Mouse (Mus musculus): ENCODE measurements around the gene Taf1b. TPM values are rescaled to one million over a fixed set of nuclear protein-coding genes. Genes with fewer than 3 reads are reported as not detected.

Taf1b gene
- total RNA-seq, 2 experiments from 2014 or later, result 29.2 to 34.6 TPM

- DNase-seq (ENCODE audit: extremely low spot score in 1 of 2, low spot score in 1 of 2), result no peak
These were observed 50.7 kb downstream of the Taf1b start for GRCm38 (mm10) chr12:24548885-24549284.

- DNase-seq (ENCODE audit: extremely low spot score in 1 of 2, low spot score in 1 of 2), result no peak
These were observed 54.4 kb downstream of the Taf1b start for GRCm38 (mm10) chr12:24552531-24552930.

DNA sequence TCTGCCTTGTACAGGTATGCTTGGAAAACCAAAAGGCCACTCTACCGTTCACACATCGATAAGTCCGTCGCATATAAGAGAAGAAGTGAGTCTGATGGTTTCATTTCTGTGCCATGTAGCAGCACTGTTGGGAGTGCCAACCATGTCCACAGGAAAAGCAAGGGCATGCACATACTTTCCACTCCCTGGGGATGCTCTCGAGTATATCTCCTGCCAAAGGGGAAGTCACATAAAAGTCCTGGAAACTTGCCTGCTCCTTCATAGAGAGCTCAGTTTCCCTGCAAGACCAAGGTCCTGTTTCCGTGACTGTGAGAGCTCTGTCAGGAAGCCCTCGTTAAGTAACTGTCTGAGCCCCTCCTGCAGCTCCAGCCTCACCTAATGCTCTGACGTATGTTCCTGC is 57.8 kb downstream of the Taf1b start:
- DNase-seq (ENCODE audit: extremely low spot score in 1 of 2, low spot score in 1 of 2), result no peak

DNA sequence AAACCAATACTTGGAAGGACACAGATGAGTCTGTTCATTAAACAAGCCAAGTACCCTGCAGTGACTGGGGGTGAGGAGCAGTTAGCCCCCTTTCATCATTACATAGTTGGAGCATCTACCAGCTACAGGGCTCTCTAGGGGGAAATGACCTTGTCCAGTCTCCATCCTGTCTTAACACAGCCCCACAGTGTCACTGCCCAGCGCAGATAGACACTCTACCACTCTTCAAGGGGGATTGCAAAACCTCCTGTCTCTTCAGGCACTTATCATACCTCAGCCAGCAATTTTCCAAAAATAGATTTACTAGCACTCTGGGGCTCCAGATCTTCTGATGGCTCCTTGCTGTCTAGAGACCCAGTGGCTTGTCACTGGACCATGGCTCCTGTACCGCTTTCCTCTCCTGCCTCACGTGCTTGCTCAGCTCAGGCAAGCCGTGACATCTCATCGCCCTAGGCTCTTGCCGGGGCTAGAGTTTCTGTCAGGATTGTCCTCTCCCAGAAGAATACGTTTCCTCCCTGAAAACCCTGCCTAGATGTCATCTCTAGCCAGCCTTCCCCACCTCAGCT is 65.3 kb downstream of the Taf1b start:
- DNase-seq (ENCODE audit: extremely low spot score in 1 of 2, low spot score in 1 of 2), result no peak

DNA sequence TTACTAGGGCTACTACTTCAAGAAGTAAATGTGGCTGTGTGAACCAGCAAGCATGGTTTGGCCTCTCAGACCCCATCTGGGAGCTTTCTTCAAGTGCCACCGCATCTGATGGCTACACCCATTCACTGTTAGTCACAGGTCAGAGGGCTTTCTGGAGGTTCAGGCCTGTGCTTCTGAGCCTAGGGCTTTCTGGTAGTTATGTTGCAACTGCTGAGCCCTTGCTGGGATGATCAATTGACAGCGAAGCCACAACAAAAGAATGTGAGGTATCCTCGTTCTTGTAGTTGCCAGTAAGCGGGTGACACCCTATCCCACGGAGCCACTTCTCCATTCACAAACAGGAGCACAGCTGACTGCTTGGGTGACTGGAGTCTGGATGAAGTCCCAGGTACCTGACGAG is 67.2 kb downstream of the Taf1b start:
- DNase-seq (ENCODE audit: extremely low spot score in 1 of 2, low spot score in 1 of 2), result no peak

GRCm38 (mm10) chr12:24567606-24568005 is 69.4 kb downstream of the Taf1b start:
- DNase-seq (ENCODE audit: extremely low spot score in 1 of 2, low spot score in 1 of 2), result no peak

DNA sequence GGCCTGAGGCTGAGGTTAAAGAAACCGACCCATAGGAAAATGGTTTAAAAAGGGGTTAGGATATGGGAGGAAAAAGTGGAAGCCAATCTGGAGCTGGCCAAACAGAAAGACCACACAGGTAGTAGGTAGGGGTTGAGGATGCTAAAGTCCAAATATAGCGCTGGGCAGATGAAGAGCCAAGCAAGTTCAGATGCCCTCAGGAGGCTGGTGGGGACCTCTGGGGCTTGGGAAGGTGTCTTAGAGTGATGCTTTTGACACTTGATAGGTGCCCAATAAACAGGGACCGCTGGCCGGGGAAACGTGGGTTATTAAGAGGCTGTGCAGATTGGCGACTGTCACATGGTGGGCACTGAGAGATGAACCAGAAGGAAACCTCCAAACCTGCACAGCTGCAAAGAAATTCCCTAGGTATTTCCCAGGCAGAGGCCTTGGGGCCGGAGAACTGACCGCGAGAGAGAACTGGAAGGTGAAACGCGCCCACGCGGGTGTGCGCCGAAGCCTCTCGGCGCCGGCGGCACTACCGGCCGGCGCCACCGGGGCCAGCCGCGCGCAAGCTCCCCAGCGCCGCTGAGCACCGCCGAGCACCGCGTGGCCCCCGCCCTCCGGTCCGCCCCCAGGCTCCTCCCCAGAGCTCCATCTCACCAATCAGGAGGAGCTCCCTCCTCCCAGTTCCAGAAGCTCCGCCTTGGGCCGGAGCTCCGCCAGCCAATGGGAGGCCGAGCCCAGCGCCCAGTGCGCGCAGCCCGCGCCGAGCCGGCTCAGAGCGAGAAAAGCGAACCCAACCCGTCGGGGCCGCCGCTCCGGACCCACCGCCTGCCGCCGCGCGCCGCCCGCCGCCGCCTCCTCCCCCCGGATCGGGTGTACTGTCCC is 73.6 kb downstream of the Taf1b start, which contains the start of gene Grhl1:
TSS of gene Grhl1 (plus strand) at position 761 of the 870 bp plus-strand sequence.
- DNase-seq (ENCODE audit: extremely low spot score in 1 of 2, low spot score in 1 of 2), result peak; percentile 80 to 85

DNA sequence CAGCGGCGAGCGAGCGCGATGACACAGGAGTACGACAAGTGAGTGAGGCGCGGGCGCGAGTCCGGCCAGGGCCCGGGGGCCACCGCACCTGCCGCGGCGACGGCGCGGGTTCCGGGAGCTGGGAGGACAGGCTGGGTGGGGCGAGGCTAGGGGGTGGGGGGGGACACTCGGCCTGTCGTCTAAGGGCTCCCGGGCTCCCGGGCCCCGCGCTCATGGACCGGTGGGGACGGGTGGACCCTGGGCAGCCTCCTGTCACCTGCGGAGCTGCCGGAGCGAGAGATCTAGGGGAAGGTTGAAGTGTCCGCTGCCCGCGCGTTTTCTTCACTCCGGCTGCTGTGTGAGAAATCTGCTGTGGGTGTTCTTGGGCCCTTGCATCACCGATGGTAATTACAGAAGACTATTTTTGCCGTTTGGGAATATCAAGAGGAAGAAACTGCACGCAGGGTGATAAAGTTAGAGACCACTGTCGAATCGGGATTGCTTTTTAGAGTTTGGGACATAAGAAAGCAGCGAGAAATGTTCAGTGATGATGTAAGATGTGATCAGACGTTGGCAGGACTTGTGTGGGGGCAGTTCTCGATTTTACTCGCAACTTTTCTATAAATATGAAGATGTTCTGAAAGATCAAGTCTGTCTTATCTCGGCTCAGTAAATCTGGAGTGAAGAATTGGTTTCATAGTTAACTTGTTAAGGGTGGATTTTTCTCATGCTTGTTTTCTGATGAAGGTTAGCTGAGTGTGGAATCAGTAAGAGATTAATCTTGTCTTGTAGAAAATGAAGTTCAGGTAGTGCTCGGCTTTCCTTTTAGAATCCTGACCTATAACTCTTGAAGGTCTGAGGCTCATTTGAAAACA is 74.5 kb downstream of the Taf1b start:
- no peak for DNase-seq (ENCODE audit: extremely low spot score in 1 of 2, low spot score in 1 of 2)

DNA sequence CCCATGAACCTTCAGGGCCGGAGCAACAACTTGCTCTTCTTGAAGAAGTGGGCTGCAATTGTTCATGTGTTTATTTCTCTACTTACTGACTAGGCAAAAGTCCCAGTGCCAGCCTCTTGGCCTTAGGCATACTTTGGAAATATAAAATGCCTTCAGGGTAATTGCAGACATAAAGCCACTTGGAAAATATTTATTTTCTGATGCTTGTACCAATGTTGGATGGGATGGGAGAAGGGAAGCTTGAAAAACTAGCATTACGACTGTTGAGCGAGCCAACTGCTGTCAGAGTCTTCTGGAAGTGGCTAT is 75.1 kb downstream of the Taf1b start:
- DNase-seq (ENCODE audit: extremely low spot score in 1 of 2, low spot score in 1 of 2), result no peak

- DNase-seq (ENCODE audit: extremely low spot score in 1 of 2, low spot score in 1 of 2), result no peak
These were observed 76.7 kb downstream of the Taf1b start for GRCm38 (mm10) chr12:24574870-24575269.

DNA sequence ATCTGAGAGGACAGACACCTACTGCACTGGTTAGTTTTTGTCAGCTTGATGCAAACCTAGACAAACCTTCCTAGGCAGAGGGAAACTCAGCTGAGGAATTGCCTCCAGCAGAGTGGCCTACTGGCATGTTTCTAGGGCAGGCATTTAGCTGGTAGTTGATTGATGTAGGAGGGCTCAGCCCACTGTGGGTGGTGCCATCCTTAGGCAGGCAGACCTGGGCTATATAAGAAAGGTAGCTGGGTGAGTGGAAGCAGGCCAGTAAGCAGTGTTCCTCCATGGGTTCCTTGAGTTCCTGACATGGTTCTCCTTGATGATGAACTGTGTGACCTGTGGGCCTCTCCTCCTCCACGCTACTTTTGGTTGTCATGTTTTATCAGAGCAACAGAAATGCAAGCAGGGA is 82.3 kb downstream of the Taf1b start:
- DNase-seq (ENCODE audit: extremely low spot score in 1 of 2, low spot score in 1 of 2), result no peak

- peak; percentile 36 to 39 for DNase-seq (ENCODE audit: extremely low spot score in 1 of 2, low spot score in 1 of 2)
These were observed 83.0 kb downstream of the Taf1b start for GRCm38 (mm10) chr12:24580996-24581683.

- DNase-seq (ENCODE audit: extremely low spot score in 1 of 2, low spot score in 1 of 2), result no peak
These were observed 85.5 kb downstream of the Taf1b start for GRCm38 (mm10) chr12:24583653-24584052.

GRCm38 (mm10) chr12:24584835-24585234 is 86.7 kb downstream of the Taf1b start:
- DNase-seq (ENCODE audit: extremely low spot score in 1 of 2, low spot score in 1 of 2), result no peak

DNA sequence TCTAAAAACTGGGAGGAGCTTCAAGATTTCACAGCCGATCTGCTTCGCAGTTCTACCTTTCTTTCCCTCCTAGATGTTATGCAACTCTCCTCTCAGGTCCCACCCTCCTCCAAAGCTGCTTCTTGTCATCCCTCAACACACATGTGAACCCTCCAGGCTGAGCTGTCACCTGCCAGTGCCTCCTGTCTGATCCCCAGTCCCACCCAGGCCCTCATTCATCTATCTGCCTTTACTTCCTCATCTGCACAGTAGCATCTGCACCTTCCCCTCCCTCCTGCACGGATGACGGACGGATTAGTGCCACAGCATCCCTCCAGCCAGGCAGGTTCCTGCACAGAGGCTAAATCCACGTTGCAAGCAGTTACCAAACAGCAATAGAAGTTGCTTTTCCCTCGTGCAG is 88.0 kb downstream of the Taf1b start:
- DNase-seq (ENCODE audit: extremely low spot score in 1 of 2, low spot score in 1 of 2), result no peak

- no peak for DNase-seq (ENCODE audit: extremely low spot score in 1 of 2, low spot score in 1 of 2)
These were observed 92.2 kb downstream of the Taf1b start for GRCm38 (mm10) chr12:24590371-24590770.

DNA sequence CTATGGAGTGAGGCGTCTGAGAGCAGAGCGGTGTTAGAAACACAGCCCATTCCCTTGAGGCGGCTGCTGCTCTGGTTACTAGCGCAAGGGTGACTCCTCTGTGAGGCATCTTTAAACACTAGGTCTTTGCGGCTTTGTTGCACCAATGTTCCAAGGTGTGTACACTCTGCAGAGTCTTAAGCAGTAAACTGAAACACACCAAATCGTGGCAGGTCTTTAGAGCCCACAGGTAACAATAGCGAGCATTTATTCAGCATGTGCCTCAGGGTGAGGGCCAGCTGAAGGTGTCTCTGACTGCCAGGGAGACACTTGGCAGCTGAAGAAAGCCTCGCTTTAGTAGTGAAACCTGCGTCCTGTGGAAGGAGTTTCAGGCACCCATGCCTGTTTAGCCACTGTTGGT is 93.9 kb downstream of the Taf1b start:
- no peak for DNase-seq (ENCODE audit: extremely low spot score in 1 of 2, low spot score in 1 of 2)

DNA sequence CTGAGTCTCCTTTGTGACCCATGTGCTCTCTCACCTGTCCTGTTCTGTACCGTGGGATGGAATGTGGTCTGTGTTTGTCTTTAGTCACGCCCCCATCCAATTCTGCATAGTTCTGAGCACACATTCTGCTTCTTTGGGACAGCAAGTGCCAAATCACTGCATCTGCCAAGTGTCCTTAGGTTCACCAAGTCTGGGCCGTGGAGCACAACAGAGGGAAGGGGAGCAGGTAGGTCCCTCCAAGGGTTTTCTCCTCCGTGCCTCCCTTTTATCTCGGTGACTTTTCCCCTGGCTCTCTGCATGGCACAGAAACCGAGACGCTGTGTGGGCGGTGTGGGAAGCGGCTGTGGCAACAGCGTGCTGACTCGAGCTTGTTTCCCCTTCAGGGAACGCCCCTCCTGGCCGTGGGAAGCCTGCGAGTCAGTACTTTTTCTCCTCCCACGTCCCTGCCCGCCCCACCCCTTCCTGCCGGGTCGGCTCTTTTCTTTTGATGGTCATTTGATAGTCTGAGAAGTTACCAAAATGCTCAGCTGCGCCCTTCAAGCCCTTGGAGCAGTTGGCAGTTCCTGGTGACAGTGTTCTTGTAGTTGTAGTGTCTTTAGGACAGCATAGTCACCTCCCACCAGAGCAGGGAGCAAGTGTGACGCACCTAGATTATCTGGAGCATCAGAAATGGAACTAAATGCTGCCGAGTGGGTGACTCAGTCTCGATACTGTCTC is 95.0 kb downstream of the Taf1b start:
- DNase-seq (ENCODE audit: extremely low spot score in 1 of 2, low spot score in 1 of 2), result peak in 1 of 2 experiments; percentile 55

DNA sequence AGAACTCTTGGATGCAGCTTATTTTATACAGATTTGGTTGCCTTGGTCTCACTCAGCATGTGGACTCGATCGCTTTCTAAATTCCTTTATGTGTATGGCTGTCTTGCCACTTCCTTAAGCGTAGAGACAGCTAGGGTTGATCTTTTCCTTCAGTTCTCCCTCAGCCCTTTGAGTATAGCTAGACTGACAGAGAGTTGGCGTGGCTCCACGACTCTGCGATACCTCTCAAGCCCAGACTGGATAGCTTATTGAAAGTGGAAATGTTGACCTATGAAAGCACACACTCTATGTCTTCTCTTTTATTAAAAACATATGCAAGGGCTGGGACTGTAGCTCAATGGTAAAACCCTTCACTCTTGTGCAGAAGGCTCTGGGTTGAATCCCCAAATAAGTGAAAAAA is 99.2 kb downstream of the Taf1b start:
- DNase-seq (ENCODE audit: extremely low spot score in 1 of 2, low spot score in 1 of 2), result no peak

DNA sequence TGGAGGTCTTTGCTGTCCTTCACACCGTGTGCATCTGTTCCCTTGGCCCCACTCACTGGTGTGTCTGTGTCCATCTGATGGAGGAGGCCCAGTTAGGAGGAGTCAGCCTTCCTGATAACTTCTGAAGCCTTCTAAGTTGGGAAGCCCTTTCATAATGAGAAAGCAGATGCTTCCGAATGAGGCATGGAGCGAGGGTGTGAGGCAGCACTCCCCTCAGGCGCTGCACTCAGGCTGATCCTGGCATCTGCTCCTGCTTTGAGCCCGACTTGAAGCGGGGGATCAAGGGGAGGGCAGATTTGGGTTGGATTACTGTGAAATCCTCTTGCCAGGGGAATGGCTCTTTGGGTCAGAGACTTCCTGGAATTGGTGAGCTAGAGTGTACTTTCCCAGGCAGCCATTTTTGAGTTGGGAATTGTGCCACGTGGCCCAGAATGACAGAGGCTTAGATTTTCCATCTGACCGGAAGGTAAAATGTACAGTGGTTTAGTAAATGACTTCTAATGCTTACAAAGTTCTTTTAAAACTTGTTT is 101.3 kb downstream of the Taf1b start:
- DNase-seq (ENCODE audit: extremely low spot score in 1 of 2, low spot score in 1 of 2), result no peak

Data from layer of hippocampus, postnatal 25 days (tissue).